31 mouse cellular contexts compared by ENCODE assay signal in the genomic region with DNA sequence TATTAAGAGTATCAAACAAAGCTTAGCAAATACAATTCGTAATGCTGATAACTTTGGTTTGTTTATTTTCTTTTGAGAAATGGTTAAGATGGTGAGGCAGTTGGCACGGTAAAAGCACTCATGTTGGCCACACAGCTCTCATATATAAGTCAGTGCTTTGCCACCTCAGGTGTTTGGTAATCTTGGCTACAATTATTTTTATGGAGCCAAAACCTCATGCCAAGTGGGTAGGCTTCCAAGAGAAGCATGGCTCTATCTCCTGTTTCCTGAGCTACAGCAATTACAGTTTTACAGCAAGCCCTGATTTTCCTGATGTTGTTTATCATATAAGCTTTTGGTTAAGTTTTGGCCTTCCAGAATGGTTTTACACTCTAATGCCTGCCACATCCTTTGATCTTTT.
DNase-seq lines count a peak whose midpoint lies in the region; ATAC-seq and TF ChIP-seq lines count a peak whose summit lies in the region.
"Had no signal": no experiment of that assay in that cellular context is flagged by ENCODE, and none has a peak within 500 bp of the region (broad histone marks: within the 10 kb centered on the region; RNA-seq: fewer than 3 reads in every experiment).

No protein-coding gene starts in this region.

- no peaks in the 10 kb centered on the region for H3K27me3 ChIP-seq in forebrain, embryonic 14.5 days (replicated peaks; ENCODE audit: control insufficient read depth, insufficient read depth, low read length)
- no peaks in the 10 kb centered on the region for H3K27me3 ChIP-seq in forebrain, embryonic 10.5 days (ENCODE audit: poor library complexity, severe bottlenecking)
- H3K27me3 ChIP-seq: hindbrain, embryonic 13.5 days; limb, embryonic 15.5 days; liver, embryonic 15.5 days; midbrain, embryonic 12.5 days; neural tube, embryonic 12.5 days had no signal

- no peak overlapping the region for H3K4me3 ChIP-seq in forebrain, embryonic 14.5 days (ENCODE audit: low read depth, low read length)
- no peak overlapping the region for H3K4me3 ChIP-seq in forebrain, embryonic 10.5 days
- H3K4me3 ChIP-seq: erythroblast, embryonic 14.5 days; gastrocnemius, adult 2 months; hindbrain, embryonic 13.5 days; layer of hippocampus, adult 2 months; limb, embryonic 10.5 days; limb, embryonic 15.5 days; liver, embryonic 15.5 days; midbrain, embryonic 12.5 days; myocyte; neural tube, embryonic 12.5 days had no signal

- H3K27ac ChIP-seq in forebrain, embryonic 14.5 days (ENCODE audit: low read depth, low read length) = no peak overlapping the region
- no peak overlapping the region for H3K27ac ChIP-seq in forebrain, embryonic 10.5 days
- H3K27ac ChIP-seq: gastrocnemius, adult 2 months; hindbrain, embryonic 13.5 days; layer of hippocampus, adult 2 months; limb, embryonic 10.5 days; limb, embryonic 15.5 days; liver, embryonic 15.5 days; midbrain, embryonic 12.5 days; neural tube, embryonic 12.5 days; stomach, postnatal 0 days had no signal

- no peaks in the 10 kb centered on the region for H3K4me1 ChIP-seq in forebrain, embryonic 14.5 days (ENCODE audit: control insufficient read depth, insufficient read depth, low read length)
- 0 out of 2 replicates have a peak, but pooled peaks cover 3% of the 10 kb centered on the region for H3K4me1 ChIP-seq in forebrain, embryonic 10.5 days
- H3K4me1 ChIP-seq: hindbrain, embryonic 13.5 days; limb, embryonic 10.5 days; liver, embryonic 15.5 days; midbrain, embryonic 12.5 days; neural tube, embryonic 12.5 days had no signal

- no peaks in the 10 kb centered on the region for H3K36me3 ChIP-seq in forebrain, embryonic 14.5 days (ENCODE audit: control insufficient read depth, insufficient read depth, low read length)
- no peaks in the 10 kb centered on the region for H3K36me3 ChIP-seq in forebrain, embryonic 10.5 days (replicated peaks)
- H3K36me3 ChIP-seq: G1E; hindbrain, embryonic 13.5 days; limb, embryonic 10.5 days; limb, embryonic 15.5 days; liver, embryonic 15.5 days; midbrain, embryonic 12.5 days; neural tube, embryonic 12.5 days had no signal

- no peak overlapping the region for H3K4me2 ChIP-seq in forebrain, embryonic 14.5 days (ENCODE audit: low read length)
- H3K4me2 ChIP-seq: hindbrain, embryonic 13.5 days; limb, embryonic 15.5 days; liver, embryonic 15.5 days; lung, embryonic 14.5 days; midbrain, embryonic 12.5 days; neural tube, embryonic 12.5 days had no signal

- no peak overlapping the region for H3K9ac ChIP-seq in forebrain, embryonic 14.5 days (ENCODE audit: low read length)
- H3K9ac ChIP-seq: hindbrain, embryonic 13.5 days; limb, embryonic 15.5 days; liver, embryonic 15.5 days; lung, embryonic 14.5 days; midbrain, embryonic 12.5 days; neural tube, embryonic 12.5 days had no signal

- ATAC-seq in forebrain, embryonic 14.5 days = no peak
- ATAC-seq: forebrain, embryonic 16.5 days had no signal

- peak; percentile 25 for DNase-seq in forebrain, embryonic 14.5 days (ENCODE audit: low spot score)
- no peak for DNase-seq in forebrain, embryonic 10.5 days (ENCODE audit: extremely low spot score, low spot score)
- DNase-seq in brain, embryonic 14.5 days (ENCODE audit: low read depth) = peak; percentile 44
- DNase-seq in cerebellum, adult 8-10 months = peak; percentile 22
- DNase-seq in cerebellum, postnatal 25 days = peak; percentile 49 to 66
- DNase-seq in left cerebral cortex, postnatal 36 days (ENCODE audit: low spot score in 2 of 2) = no peak
- DNase-seq in right cerebral cortex, postnatal 10 days (ENCODE audit: low spot score in 2 of 2) = no peak
- no peak for DNase-seq in kidney, adult 8-10 months
- DNase-seq: adrenal gland, adult 8-10 months; gastrocnemius, adult 2 months; gastrocnemius, postnatal 36 days; heart, postnatal 4 days; kidney, adult 11 months; kidney, postnatal 36 days; lung, embryonic 14.5 days; right cerebral cortex, adult 18-20 months; right cerebral cortex, postnatal 4 days; thymus, adult 18-20 months; thymus, postnatal 25 days had no signal

- WGBS in forebrain, embryonic 14.5 days = 87% methylated on average over 2 of the region's 2 CpGs
- WGBS in forebrain, embryonic 10.5 days = 91% methylated on average over 2 of the region's 2 CpGs

- no peaks in the 10 kb centered on the region for H3K9me3 ChIP-seq in forebrain, embryonic 14.5 days (replicated peaks; ENCODE audit: control insufficient read depth, low read length)
- H3K9me3 ChIP-seq in forebrain, embryonic 10.5 days = no peaks in the 10 kb centered on the region
- H3K9me3 ChIP-seq: G1E; hindbrain, embryonic 13.5 days; limb, embryonic 10.5 days; limb, embryonic 15.5 days; liver, embryonic 15.5 days; midbrain, embryonic 12.5 days; neural tube, embryonic 12.5 days had no signal

- TF ChIP-seq POLR2A in brain, embryonic 14.5 days (IDR thresholded peaks at IDR 0.05; ENCODE audit: borderline replicate concordance, extremely low read depth, insufficient read depth, insufficient read length, poor library complexity, severe bottlenecking) = no peak

- intact Hi-C loops in left cerebral cortex, postnatal 36 days (cut with DNase I) = no loop called here

- TF ChIP-seq CTCF in brain, embryonic 14.5 days (IDR thresholded peaks at IDR 0.05; ENCODE audit: borderline replicate concordance, extremely low read depth, insufficient read depth, insufficient read length) = no peak

Comparison
In these comparisons a context has a peak if more than half of its experiments do, and no peak if none do; other contexts are left out.
1. DNase-seq: peak in forebrain, embryonic 14.5 days (single experiment), brain, embryonic 14.5 days (single experiment), cerebellum, adult 8-10 months (single experiment) and cerebellum, postnatal 25 days (2 of 2); none in forebrain, embryonic 10.5 days (single experiment), left cerebral cortex, postnatal 36 days (0 of 2), right cerebral cortex, postnatal 10 days (0 of 2) and kidney, adult 8-10 months (0 of 2).